Mouse (Mus musculus): ENCODE data around the gene Dnah8.
A peak's percentile ranks its signal among the peaks of the same experiment; 100 is the strongest.

Dnah8 gene

GRCm38 (mm10) chr17:30819134-30819533 is 195.0 kb downstream of the Dnah8 start:
- no peak for DNase-seq (ENCODE audit: low read depth, low spot score)

- peak; percentile 83 for DNase-seq (ENCODE audit: low read depth, low spot score)
Measured at GRCm38 (mm10) chr17:30821115-30821514, 197.0 kb downstream of the Dnah8 start.

DNA sequence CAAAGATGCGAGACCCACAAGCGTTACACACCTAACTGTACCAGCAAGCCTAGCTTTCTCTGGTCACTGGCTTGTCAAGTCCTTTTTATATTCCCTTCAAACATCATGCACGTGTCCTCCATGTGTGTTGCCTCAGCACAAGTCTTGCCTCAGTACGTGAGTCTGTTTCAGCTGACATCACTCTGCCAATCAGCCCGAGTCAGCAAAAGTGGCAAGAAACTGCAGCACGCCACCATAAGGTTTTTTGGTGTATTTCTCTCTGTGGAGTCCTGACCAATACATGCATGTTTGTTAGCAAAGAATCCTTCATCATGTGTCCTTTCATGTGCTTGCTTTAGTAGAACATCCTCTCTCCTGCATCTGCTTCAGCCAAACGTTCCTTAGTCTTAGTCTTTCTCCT is 200.3 kb downstream of the Dnah8 start:
- no peak for DNase-seq (ENCODE audit: low read depth, low spot score)

DNA sequence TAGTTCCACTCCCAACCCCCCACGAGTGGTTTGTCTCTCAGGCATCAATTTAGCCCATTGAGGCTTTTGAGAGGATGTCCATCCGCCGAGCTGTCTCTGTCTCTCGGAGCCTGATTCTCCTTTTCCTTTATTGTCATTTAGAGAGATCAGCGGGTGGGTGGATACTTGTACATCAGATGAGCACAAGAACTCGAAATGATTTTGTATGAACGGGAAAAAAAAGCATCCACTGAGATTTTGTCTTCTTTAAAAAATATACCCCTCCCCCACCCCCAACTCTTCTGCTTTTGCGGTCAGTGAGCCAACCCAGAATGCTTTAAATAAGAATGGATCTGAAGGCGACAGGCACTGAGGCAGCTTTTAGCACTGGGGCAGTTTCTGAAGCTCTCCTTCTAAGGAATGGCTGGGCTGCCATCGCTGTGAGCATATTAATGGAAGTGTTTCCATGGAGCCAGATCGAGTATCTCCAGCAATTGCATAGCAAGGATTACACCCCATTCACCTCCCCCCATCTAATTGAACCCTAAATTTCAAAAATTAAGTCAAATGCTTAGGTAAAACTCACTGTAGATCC is 201.7 kb downstream of the Dnah8 start:
- DNase-seq (ENCODE audit: low read depth, low spot score) = no peak

DNA sequence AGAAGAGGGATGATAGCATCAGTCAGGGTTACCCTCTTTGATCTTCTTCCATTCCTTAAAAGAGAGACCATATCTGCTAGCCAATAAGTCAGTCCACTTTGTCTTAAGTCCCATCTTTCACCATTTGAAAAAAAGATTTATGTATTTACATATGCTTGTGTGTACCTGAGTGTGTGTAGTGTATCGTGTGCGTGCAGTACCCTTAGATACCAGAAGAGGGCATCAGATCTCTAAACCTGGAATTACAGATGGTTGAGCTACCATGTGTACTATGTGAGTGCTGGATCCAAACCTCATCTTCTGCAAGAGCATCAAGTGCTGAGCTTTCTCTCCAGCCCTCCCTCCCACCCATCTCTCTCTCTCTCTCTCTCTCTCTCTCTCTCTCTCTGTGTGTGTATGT is 207.0 kb downstream of the Dnah8 start:
- DNase-seq (ENCODE audit: low read depth, low spot score) = no peak

- no peak for DNase-seq (ENCODE audit: low read depth, low spot score)
Measured at GRCm38 (mm10) chr17:30835419-30835818, 211.3 kb downstream of the Dnah8 start.

- no peak for DNase-seq (ENCODE audit: low read depth, low spot score)
Measured at GRCm38 (mm10) chr17:30837031-30837430, 212.9 kb downstream of the Dnah8 start.

DNA sequence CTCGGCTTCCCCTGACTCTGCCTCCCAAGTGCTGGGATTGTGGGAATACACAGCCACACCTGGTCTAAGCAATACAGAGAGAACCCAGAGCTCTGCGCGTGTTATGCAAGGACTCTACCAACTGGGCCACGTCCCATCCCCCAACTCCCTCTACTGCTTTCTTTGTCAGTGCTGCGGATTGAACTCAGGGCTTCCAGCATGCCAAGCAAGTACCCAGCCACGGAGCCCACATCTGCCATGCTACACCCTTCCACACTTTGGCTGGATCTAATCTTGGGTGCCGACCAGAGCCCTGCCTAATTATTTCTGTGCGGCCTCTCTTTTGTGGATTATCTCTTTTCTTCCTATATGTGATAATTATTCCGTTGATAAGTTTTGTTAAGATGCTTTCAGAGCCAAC is 215.9 kb downstream of the Dnah8 start:
- no peak for DNase-seq (ENCODE audit: low read depth, low spot score)

DNA sequence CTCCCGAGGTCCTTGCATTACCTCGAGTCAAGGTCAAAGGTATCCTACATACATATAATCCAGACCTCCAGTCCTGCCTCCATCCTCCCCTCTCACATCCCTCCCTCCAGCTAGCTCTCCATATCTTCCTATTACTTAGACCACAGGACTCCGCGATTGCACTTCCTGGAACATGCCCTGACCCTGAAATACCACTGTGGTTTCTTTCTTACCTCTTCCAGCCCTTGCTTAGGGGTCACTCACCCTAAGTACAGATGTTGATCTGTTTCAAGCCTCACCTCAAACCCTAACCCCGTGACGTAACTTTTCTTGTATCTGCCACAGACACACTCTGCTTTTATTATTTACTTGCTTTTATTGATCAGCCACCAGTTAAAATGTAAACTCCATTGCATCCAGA is 218.2 kb downstream of the Dnah8 start:
- DNase-seq (ENCODE audit: low read depth, low spot score) = no peak

DNA sequence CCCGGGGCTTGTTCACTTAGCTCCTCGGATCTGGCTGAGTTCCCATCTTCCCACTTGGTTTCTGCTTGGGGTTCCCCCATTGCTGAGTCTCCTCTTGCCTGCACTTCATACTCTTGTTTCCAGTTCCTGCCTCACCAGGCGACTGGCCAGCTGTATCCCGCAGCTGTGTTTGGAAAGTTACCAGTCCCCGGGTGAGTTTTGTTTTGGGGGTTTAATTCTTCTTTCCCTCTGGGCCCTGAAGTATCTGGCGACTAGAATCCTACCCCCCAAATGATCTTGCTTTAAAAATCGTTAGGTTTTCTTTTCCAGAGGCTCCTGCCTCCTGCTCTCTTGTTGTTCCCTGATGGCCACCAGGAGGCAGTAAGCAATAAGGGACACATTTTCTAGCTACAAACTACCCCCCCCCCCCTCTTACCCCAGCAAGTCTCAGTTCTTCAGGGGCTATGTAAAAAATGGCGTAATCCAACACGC is 220.2 kb downstream of the Dnah8 start:
- no peak for DNase-seq (ENCODE audit: low read depth, low spot score)

DNA sequence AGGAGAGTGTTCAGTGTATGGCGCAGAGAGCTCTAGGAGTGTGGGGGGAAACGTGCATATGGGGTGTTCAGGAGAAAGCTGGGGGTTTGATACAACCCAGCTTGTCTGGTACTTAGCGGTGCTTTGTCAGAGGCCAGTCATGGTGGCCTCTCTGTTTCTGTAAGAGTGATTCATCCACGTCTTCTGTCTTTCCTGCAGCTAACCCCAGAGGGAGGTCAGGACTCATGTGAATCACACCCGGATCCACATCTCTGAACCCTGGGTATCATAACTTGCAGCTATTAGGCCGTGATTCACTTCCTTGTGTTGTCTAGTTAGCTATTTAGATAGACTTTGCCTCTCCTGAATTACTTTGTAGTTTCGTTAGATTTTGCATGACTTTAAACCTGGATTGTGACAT is 223.3 kb downstream of the Dnah8 start:
- peak; percentile 58 for DNase-seq (ENCODE audit: low read depth, low spot score)

DNA sequence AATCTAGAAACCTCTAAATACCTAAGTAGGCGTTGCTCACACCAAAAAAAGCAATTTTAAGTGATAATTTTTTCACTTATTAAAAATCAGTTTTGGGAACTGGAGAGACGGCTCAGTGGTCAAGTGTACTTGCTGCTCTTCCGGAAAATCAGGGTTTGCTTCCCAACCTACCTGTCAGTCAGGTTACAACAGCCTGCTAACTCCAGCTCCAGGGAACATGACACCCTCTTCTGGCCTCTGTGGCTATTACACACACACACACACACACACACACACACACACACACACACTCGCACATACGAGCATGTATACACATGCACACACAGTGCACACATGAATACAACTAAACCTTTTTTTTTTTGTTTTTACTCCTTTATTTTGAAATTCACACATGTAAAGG is 223.9 kb downstream of the Dnah8 start:
- no peak for DNase-seq (ENCODE audit: low read depth, low spot score)

DNA sequence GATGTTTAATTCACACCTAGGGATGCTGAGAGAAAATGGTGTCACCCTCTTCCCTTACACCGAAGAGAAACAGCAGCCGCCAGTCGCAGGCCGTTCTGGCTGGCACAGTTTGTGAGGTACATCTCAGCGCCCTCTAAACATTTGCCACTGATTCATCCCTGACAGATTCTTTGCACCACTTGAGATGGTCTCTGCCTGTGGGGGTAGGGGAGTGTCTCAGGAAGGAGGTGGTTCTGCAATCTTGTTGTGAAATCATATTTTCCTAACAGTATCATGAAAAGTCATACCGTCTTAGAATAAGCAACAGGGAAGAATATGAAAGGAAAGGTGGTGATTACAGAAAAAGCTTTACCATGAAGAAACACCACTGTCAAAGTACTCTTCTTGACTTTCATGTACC is 224.7 kb downstream of the Dnah8 start:
- no peak for DNase-seq (ENCODE audit: low read depth, low spot score)

- DNase-seq (ENCODE audit: low read depth, low spot score) = no peak
Measured at GRCm38 (mm10) chr17:30849813-30850212, 225.7 kb downstream of the Dnah8 start.

- DNase-seq (ENCODE audit: low read depth, low spot score) = peak; percentile 13
Measured at GRCm38 (mm10) chr17:30852345-30852744, 228.2 kb downstream of the Dnah8 start.

- no peak for DNase-seq (ENCODE audit: low read depth, low spot score)
Measured at GRCm38 (mm10) chr17:30857347-30857746, 233.2 kb downstream of the Dnah8 start.

GRCm38 (mm10) chr17:30858586-30859259 is 234.6 kb downstream of the Dnah8 start:
- no peak for DNase-seq (ENCODE audit: low read depth, low spot score)

DNA sequence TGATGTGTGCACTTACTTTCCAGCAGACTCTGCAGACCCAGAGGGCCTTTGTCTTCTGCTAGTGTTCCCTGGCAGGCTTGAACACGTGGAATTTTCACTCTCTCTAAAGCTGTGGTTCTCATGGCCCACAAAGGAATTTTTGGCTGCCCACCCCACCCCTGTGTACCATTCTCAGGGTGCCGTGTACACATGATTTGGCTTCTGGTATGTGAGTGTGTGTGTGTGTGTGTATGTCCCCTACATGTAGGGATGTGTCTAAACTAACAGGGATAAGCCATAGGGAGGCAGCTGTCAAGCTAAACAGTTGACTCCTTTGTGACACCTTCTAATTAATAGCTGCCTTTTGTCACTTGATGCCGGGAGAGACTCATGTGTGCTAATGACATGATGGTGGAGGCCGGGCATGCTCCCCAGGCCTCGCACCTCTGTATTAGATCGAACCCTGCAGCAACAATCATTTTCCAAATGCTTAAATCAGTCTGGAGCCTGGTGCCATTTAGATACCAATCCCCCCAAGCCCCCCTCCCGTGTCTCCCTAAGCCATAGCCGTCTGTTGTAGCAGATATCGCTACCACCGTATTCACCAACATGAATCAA is 235.9 kb downstream of the Dnah8 start:
- no peak for DNase-seq (ENCODE audit: low read depth, low spot score)

GRCm38 (mm10) chr17:30860606-30861005 is 236.5 kb downstream of the Dnah8 start:
- DNase-seq (ENCODE audit: low read depth, low spot score) = no peak

GRCm38 (mm10) chr17:30866281-30866680 is 242.1 kb downstream of the Dnah8 start:
- no peak for DNase-seq (ENCODE audit: low read depth, low spot score)

GRCm38 (mm10) chr17:30866966-30867365 is 242.8 kb downstream of the Dnah8 start:
- no peak for DNase-seq (ENCODE audit: low read depth, low spot score)

DNA sequence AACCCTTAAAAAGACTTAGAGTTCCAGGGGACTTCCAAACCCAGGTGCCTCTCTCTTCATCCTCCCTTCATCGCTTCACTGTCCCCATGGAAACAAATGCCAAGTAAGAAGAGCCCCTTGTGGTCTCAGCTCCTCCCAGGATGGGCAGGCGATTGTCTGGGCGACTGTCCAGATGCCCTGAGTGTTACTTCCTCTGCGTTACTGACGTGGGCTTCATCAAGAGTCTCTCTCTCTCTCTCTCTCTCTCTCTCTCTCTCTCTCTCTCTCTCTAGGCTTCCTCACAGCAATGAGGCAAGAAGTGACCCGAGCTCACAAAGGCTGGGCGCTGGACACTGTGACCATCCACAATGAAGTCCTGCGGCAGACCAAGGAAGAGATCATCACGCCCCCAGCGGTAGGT is 246.9 kb downstream of the Dnah8 start:
- DNase-seq (ENCODE audit: low read depth, low spot score) = no peak

GRCm38 (mm10) chr17:30874276-30874675 is 250.1 kb downstream of the Dnah8 start:
- no peak for DNase-seq (ENCODE audit: low read depth, low spot score)
